Mouse (Mus musculus) stomach, embryonic 16.5 days (tissue): ENCODE measurements around the gene Usp9x. TPM values are rescaled to one million over a fixed set of nuclear protein-coding genes. Genes with fewer than 3 reads are reported as not detected.

Experiments
- ATAC-seq: fragments of 200-750 bp; cut with Nextera tagmentation; 2 replicates; pipeline ENCODE4 v1.8.0; 2017; ENCODE audit warnings: moderate number of reproducible peaks, moderate TSS enrichment; ENCODE audit not compliant: insufficient read depth, low FRiP score
- H3K27ac ChIP-seq: fragments of 300-500 bp; sonication (generic); 2 replicates; pipeline ENCODE4 v1.5.1; 2014; ENCODE audit warnings: low read length
- H3K27me3 ChIP-seq: fragments of 300-500 bp; sonication (generic); 2 replicates; pipeline ENCODE4 v1.6.1; 2014; ENCODE audit warnings: low read length, control low read depth, mixed read lengths; ENCODE audit not compliant: control insufficient read depth, insufficient read depth
- H3K36me3 ChIP-seq: fragments of 300-500 bp; sonication (generic); 2 replicates; pipeline ENCODE4 v1.6.1; 2014; ENCODE audit warnings: low read length; ENCODE audit not compliant: control insufficient read depth, insufficient read depth
- H3K4me1 ChIP-seq: fragments of 300-500 bp; sonication (generic); 2 replicates; pipeline ENCODE4 v1.6.1; 2014; ENCODE audit warnings: low read length, control low read depth, mixed read lengths; ENCODE audit not compliant: control insufficient read depth, insufficient read depth
- H3K4me2 ChIP-seq: fragments of 300-500 bp; sonication (generic); 2 replicates; pipeline ENCODE4 v1.6.1; 2014; ENCODE audit warnings: low read depth, low read length, mixed read lengths
- H3K4me3 ChIP-seq: fragments of 300-500 bp; sonication (generic); replicated peaks from 2 replicates; pipeline ENCODE4 v1.5.1; 2014; ENCODE audit warnings: mild to moderate bottlenecking, low read length
- H3K9ac ChIP-seq: fragments of 300-500 bp; sonication (generic); 2 replicates; pipeline ENCODE4 v1.6.1; 2014; ENCODE audit warnings: low read length
- H3K9me3 ChIP-seq: fragments of 300-500 bp; sonication (generic); replicated peaks from 2 replicates; pipeline ENCODE4 v1.6.1; 2016; ENCODE audit warnings: low read length, control low read depth; ENCODE audit not compliant: control insufficient read depth
- WGBS: fragments of 180-500 bp; shearing (Covaris S2); extraction: QIAGEN DNeasy Blood & Tissue Kit; methylation state at CpG from one replicate; pipeline ENCODE4 v1.1.7; 2014; 5-methylcytosine and 5-hydroxymethylcytosine counted together
- polyA plus RNA-seq: library from polyadenylated mRNA; unstranded; fragments of >200 nt; fragmentation: Nextera tagmentation; extraction: Ambion mirVana; gene quantifications from 2 replicates; pipeline ENCODE4 v1.2.1, GENCODE M21; 2015

The Usp9x gene
- polyA plus RNA-seq, 1 experiment from 2014 or later, result 25.8 TPM

GRCm38 (mm10) chrX:13070573-13071240 lies 591 bp upstream of the Usp9x start:
- Histone ChIP-seq H3K9me3 (no peaks in the 10 kb centered on the region), H3K27ac (peak overlapping the region; percentile 96), H3K9ac (peak overlapping the region; percentile 73), H3K4me3 (peak overlapping the region; percentile 71), H3K36me3 (no peaks in the 10 kb centered on the region), H3K4me1 (no peaks in the 10 kb centered on the region), H3K4me2 (peak overlapping the region; percentile 50), H3K27me3 (peaks cover 6% of the 10 kb centered on the region; the same call in 1 of the 2 replicates)
- peak; percentile 83 for ATAC-seq
- 18% methylated on average over 34 of the region's 35 CpGs for WGBS

DNA sequence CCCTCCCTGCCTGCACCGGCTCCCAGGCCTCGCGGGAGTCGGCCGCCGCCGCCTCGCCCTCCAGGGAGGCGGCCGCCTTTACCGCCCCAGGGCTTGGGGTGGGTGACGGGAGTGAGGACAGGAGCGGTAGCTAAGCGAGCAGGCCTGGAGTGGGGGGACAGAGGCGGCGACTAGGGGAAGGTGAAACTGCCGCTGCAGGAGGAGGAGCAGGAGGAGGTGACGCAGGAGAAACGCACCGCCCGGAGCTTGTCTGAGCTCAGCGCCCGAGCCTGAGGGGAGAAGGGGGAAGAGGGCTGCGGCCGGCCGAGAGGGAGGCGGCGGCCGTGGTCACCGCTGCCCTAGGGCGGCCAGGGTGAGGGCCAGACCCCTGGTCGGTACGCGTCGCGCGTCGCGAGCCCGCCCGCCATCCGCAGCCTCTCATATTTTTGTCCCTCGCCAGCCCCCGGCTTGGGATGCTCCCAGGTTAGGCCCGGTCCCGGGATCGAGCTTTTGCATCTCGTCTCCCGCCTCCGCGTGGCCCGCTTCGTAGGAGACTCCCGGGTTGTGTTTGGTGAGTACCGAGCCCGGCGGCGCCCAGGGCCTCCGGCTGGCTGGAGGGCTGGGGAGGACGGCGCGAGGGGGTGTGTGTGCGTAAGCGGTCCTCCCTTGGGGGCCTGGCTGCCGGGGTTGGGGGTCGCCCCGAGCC lies 620 bp downstream of the Usp9x start:
- H3K36me3 ChIP-seq, result no peaks in the 10 kb centered on the region
- H3K4me1 ChIP-seq, result no peaks in the 10 kb centered on the region
- ATAC-seq, result peak; percentile 59
- H3K27ac ChIP-seq, result peak overlapping the region; percentile 94
- no peaks in the 10 kb centered on the region for H3K9me3 ChIP-seq
- WGBS, result 10% methylated on average over 48 of the region's 67 CpGs
- peak overlapping the region; percentile 84 for H3K9ac ChIP-seq
- H3K4me3 ChIP-seq, result peak overlapping the region; percentile 71
- H3K4me2 ChIP-seq, result peak overlapping the region; percentile 12; the same call in 1 of the 2 replicates
- peaks cover 6% of the 10 kb centered on the region; the same call in 1 of the 2 replicates for H3K27me3 ChIP-seq

DNA sequence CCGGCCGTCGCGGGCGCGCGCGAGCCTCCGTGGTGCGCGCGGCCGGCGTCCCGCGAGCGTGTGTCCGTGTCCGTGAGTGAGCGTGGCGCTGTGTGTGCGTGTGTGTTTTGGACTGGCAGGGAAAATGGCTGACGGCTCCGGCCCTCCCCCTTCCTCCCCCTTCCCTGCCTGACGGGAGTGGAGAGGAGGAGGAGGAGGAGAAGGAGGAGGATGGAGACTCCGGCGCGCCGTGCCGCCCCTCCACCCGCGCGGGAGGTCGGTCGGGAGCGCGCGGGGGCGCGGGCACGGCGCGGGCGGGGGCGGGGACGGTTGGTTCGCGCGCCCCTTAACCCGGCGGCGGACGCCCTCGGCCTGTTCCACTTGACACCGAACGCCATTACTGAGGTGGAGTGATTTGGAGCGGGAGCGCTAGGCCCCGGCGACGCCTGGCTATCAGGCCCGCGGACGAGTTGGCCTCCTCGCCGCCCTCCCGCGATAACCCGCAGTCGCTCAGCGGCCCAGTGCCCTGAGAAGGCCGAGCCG lies 1.2 kb downstream of the Usp9x start:
- Histone ChIP-seq H3K4me1 (no peaks in the 10 kb centered on the region), H3K36me3 (no peaks in the 10 kb centered on the region), H3K27me3 (peaks cover 6% of the 10 kb centered on the region; the same call in 1 of the 2 replicates), H3K9ac (peak overlapping the region; percentile 84), H3K27ac (peak overlapping the region; percentile 94), H3K9me3 (no peaks in the 10 kb centered on the region), H3K4me2 (peak overlapping the region; percentile 64), H3K4me3 (peak overlapping the region; percentile 71)
- WGBS, result 8% methylated on average over 36 of the region's 73 CpGs
- peak; percentile 51; the same call in 1 of the 2 replicates for ATAC-seq

DNA sequence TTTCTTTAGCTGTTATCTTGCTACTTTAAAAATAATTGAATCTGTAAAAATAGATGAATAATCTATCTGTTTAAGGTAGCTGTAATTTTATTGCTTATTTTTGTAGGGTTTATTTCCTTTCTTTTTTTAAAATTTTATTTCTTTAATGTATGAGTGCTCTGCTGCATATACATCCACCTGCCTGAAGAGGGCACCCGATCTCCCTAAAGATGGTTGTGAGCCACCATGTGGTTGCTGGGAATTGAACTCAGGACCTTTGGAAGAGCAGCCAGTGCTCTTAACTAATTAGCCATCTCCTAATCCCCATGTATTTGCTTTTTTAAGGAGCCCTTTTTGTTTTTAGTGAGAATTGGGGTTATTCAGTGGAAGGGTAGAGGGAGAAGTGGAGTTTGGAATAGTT lies 14.3 kb downstream of the Usp9x start:
- no peak overlapping the region for H3K4me2 ChIP-seq
- 81% methylated on average over 1 of the region's 1 CpGs for WGBS
- no peak for ATAC-seq
- H3K27ac ChIP-seq, result no peak overlapping the region
- no peaks in the 10 kb centered on the region for H3K4me1 ChIP-seq
- no peaks in the 10 kb centered on the region for H3K9me3 ChIP-seq
- no peaks in the 10 kb centered on the region for H3K27me3 ChIP-seq
- no peak overlapping the region for H3K9ac ChIP-seq
- H3K36me3 ChIP-seq, result no peaks in the 10 kb centered on the region
- H3K4me3 ChIP-seq, result no peak overlapping the region

- Histone ChIP-seq H3K9me3 (no peaks in the 10 kb centered on the region), H3K4me1 (no peaks in the 10 kb centered on the region), H3K27me3 (no peaks in the 10 kb centered on the region), H3K27ac (no peak overlapping the region), H3K9ac (no peak overlapping the region), H3K4me3 (no peak overlapping the region), H3K4me2 (no peak overlapping the region), H3K36me3 (no peaks in the 10 kb centered on the region)
- 43% methylated on average over 1 of the region's 1 CpGs for WGBS
- ATAC-seq, result no peak
Measured at GRCm38 (mm10) chrX:13096985-13097384, 25.7 kb downstream of the Usp9x start.

DNA sequence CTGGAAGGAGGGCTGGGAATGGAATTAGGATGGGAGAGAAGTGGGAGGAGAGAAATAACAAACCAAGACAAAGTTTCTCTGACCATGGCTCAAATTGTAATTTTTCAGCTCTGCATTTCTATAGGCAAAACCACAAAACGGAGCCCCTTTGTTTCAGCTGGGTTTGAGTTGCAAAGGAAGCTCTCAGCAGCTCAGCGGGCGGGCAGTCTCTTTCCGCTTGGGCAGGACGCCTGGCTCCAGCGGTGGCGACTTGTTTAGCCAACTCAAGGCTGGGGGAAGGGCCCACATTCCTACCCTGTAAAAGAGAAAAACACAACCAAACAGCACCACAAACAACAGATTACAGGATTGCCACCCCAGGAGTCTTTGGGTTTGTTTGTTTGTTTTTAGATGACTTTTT lies 135.2 kb downstream of the Usp9x start:
- Histone ChIP-seq H3K9ac (no peak overlapping the region), H3K4me3 (no peak overlapping the region), H3K36me3 (no peaks in the 10 kb centered on the region), H3K27me3 (no peaks in the 10 kb centered on the region; the same call in 1 of the 2 replicates), H3K9me3 (no peaks in the 10 kb centered on the region), H3K4me1 (no peaks in the 10 kb centered on the region), H3K4me2 (no peak overlapping the region), H3K27ac (no peak overlapping the region)
- ATAC-seq, result no peak
- 40% methylated on average over 7 of the region's 7 CpGs for WGBS

DNA sequence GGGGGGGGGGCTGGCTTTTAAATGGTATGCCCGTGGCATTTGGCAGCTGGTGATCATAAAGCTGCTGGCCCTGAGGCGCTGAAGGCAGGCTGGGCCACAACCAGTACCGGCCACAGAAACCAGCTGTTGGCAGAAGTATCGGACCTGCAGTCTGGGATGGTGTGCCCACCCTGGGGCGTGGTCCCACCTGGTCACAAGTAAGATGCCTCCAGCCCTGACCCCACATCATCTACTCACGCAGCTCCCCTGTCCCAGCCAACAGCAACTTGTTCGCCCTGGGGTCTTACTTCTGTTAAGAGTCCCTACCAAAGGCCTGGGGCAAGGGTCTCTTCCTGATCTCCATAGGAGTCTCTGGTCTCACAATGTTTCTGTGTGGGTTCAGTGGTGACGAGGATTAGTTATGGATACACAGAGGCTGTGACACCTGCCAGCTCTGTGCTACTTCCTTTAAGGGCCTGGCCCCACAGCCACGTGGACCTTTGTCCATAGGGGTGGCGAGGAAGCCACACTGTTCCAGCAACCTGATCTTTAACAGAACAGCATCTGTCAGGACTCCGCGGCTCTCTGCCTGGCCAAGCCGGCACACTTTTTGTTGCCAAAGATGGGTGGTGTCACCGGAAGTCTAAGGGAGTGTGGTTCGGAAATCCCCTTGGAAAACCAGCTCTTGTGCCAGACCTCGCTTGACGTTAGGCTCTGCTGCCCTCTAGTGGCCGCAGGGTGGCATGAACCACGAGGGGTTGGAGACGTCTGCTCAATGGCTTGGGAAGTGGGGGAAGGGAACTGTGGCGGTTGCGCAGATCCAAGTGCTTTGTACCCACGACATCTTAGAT lies 136.4 kb downstream of the Usp9x start:
- peak; percentile 93 for ATAC-seq
- H3K36me3 ChIP-seq, result no peaks in the 10 kb centered on the region
- peak overlapping the region; percentile 42 for H3K4me3 ChIP-seq
- H3K9me3 ChIP-seq, result no peaks in the 10 kb centered on the region
- peak overlapping the region; percentile 52 for H3K4me2 ChIP-seq
- H3K9ac ChIP-seq, result peak overlapping the region; percentile 67
- WGBS, result 29% methylated on average over 23 of the region's 23 CpGs
- H3K4me1 ChIP-seq, result no peaks in the 10 kb centered on the region
- no peak overlapping the region for H3K27ac ChIP-seq
- no peaks in the 10 kb centered on the region; the same call in 1 of the 2 replicates for H3K27me3 ChIP-seq

DNA sequence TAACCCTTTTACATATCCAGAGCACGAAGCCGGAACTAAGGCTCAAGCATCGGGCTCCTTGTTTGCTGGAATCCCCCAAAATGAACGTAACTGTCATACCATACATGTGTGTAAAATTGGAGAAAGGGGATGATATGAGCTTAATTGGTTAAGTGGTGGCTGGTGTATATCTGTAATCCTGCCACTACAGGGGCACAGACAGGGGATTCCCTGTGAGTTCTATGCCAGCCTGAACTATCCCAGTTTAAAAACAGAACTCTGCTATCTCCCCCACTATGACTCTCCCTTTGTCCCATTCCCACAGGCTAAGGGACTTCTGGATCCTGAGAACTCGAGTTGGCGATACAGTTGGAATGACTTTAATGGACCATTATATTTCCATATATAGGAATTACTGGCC lies 137.1 kb downstream of the Usp9x start:
- H3K27me3 ChIP-seq, result no peaks in the 10 kb centered on the region; the same call in 1 of the 2 replicates
- no peaks in the 10 kb centered on the region for H3K4me1 ChIP-seq
- peak overlapping the region; percentile 42 for H3K4me3 ChIP-seq
- H3K27ac ChIP-seq, result no peak overlapping the region
- peak overlapping the region; percentile 52 for H3K4me2 ChIP-seq
- H3K9me3 ChIP-seq, result no peaks in the 10 kb centered on the region
- peak overlapping the region; percentile 67 for H3K9ac ChIP-seq
- 28% methylated on average over 6 of the region's 6 CpGs for WGBS
- H3K36me3 ChIP-seq, result no peaks in the 10 kb centered on the region
- no peak for ATAC-seq
